Mouse (Mus musculus) heart, adult 9 months (tissue): Measurements from ENCODE around the gene Fcamr.

ENCODE experiments used
- DNase-seq, 2 experiments: peaks; one replicate each; pipeline ENCODE4 v3.0.0; 2022; ENCODE audit warnings: low spot score in 2 of 2

Fcamr gene

GRCm38 (mm10) chr1:130800602-130801001 lies at the start of gene Fcamr:
Fcamr (plus strand) TSS chr1:130800902.
- no peak for DNase-seq

DNA sequence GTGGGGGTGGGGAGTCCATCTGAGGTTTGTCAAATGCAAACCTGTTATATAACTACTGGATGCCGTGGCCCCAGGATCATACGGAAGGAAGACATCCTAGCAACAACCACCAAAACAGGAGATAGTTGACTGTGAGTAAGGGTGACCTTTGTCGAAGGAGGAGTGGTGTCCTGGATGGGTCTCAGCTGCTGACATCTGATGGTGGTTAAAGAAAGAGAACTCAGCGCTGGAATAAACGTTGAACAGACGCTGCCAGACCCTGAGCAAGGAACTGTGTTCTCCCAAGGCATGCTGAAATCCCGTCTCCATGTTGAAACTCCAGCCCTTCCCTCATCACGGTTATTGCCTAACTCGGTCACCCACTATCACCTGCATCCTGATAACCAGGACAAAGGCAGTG lies 41.0 kb upstream of the Fcamr start:
- DNase-seq, result no peak

GRCm38 (mm10) chr1:130761597-130761996 lies 39.1 kb upstream of the Fcamr start:
- DNase-seq, result no peak

DNA sequence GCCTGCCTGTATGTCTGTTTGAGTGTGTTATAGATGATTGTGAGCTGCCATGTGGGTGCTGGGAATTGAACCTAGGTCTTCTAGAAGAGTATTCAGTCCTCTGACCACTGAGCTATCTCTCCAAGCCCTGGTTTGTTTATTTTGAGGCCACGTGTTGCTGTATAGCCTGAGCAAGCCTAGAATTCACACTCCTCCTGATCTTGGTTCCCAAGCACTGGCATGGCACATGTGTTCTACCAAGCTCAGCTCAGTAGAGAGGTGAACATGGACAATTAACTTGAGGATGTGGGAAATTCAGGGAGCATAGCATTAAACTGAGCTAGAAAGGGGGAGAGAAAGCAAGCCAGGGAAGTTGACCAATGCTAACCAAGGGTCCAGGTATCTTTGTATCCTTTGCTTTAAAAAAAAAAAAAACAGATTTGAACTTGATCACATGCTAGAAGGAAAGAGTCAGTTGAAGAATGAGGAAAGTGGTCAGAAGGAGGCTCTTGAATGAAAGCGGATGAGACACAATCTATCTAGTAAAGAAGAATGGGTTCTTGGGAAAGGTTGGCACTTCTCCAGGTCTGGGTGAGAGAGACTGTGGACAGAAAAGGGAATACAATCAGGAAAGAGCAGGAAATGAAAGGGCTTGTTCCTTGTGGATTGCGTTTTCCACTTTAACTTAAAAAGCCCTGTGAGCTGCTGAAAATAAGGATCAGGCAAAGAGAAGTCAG lies 38.5 kb upstream of the Fcamr start:
- DNase-seq, result no peak

DNA sequence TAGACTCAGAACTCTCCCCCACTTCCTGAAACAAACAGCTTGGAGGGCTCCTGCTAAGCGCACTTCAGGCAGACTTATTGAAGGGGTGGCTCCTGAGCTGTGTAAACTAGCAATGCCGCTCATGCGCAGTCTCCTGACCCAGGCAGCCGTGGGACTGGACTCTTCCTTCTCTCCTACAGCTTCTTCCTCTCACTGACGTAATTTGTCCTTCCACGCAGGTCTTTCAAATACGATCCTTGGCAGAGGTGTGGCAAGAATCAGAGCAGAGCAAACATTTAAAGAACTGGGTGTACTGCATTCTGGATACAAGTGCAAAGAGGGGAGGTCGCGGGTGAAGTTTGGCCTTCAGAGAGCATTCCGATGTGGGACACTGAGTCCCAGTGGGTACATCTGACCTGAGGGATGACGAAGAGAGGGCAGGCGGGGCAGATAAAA lies 36.7 kb upstream of the Fcamr start:
- DNase-seq, result no peak

GRCm38 (mm10) chr1:130767066-130767465 lies 33.6 kb upstream of the Fcamr start:
- no peak for DNase-seq

GRCm38 (mm10) chr1:130769925-130770324 lies 30.8 kb upstream of the Fcamr start:
- no peak for DNase-seq

DNA sequence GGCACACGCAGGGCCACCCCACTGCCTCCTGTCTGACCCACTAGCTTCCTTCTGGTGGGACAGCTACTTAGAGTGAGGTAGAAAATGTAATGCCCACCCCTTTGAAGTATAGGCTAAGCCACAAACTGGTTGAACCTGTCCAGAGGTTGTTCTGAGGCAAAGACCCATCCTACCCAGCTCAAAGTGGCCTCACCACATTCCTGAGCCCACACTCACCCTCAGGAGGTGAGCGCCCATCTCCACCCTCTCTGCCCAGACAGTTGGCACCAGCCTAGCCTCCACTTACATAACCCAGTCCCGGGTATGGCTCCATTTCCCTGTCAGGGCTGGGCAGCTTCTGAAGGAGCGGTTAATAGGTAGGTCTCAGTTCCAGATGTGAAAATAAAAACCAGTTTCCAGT lies 30.2 kb upstream of the Fcamr start:
- DNase-seq, result no peak

DNA sequence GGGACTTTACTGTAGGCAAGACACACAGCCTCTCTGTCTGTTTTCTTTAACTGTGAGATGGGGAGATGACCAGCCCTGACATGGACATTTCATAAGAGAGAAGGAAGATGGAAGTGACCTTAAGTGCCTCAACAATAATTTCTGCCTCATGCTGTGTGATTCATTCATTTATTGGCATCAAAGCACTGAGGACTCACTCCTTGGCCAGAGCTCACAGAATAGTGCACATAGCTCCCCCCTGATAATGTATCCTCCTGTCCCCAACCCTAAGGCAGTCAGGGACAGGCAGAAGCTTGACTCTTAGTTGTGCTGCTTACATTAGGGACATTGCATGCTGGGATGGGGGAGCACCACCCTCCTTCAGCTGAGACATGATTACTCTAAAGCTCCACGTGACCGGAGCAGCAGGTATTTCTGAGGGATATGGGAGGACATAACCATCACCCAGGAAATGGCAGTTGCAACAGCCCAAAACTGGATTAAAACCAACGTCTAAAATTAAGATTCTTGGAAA lies 29.7 kb upstream of the Fcamr start:
- DNase-seq, result no peak

DNA sequence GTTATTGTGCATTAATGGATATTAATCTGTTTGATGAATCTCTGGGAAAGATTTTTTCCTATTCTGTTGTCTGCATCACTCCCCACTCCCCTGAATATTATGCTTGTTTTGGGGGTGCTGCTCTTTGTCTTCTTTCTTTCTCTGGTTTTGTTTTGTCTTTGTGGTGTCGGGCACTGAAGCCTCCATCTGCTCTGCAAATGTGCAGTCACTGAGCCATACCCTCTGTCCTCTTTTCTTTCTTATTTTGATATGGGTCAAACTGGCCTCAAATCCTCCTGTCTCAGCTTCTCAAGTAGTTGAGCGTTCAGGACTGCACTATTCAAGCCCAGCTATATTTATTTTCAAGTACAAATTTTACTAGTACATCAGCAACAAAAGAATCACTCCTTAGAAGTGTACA lies 25.5 kb upstream of the Fcamr start:
- no peak for DNase-seq

DNA sequence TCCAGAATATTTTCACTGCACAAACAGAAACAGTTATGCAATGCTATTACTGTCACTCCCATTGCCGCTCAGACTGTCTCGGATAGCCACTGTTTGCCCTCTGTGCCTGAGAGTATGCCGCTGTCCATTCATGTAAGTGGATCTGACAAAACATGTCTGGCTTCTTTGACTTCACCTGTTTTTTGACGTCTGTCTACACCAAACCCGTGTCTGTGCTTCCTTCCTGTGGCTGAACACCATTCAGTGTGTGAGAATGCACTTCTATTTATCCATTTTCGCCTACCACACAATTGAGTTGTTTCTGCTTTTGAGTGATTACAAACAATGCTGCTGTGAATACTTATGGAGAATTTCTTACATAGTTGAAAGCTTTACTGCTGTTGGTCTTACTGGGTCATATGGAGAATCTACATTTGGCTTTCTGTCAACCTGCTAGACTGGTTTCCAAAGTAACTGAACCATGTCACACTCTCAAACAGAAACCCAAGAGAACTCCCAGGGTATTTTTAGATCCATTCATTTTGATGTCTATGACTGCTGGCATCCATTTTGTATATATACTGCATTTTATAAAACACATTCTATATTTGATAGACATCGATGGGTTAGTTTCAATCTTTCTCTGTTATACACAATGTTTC lies 24.9 kb upstream of the Fcamr start:
- DNase-seq, result no peak

- no peak for DNase-seq
These were observed 24.1 kb upstream of the Fcamr start for GRCm38 (mm10) chr1:130776645-130777044.

GRCm38 (mm10) chr1:130779867-130780266 lies 20.8 kb upstream of the Fcamr start:
- no peak for DNase-seq

GRCm38 (mm10) chr1:130784054-130784453 lies 16.6 kb upstream of the Fcamr start:
- DNase-seq, result no peak

DNA sequence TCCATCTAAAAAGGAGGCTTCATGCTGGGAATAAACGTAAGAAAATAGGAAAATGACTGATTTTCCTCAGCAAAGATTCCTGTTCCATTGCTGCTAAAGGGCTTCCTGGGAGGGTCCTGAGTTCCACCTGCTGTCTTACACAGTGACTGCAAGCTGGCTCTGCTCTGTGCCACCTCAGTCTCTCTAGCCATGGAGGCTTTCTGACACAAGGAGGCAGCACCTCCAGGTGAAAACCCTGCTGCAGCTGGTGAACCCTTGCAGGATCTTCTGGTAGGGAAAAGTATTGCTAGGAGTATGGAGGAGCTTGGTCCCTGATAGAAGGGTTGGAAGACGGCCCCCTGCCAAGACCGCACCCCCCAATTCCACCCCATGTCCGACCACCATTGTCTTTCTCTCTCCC lies 13.7 kb upstream of the Fcamr start:
- DNase-seq, result no peak

GRCm38 (mm10) chr1:130789512-130790451 lies 10.9 kb upstream of the Fcamr start:
- no peak for DNase-seq

- DNase-seq, result no peak
These were observed 5.4 kb upstream of the Fcamr start for GRCm38 (mm10) chr1:130795331-130795730.

- DNase-seq, result peak in 1 of 2 experiments; percentile 4
These were observed 3.6 kb upstream of the Fcamr start for GRCm38 (mm10) chr1:130796967-130797684.

GRCm38 (mm10) chr1:130798037-130798436 lies 2.7 kb upstream of the Fcamr start:
- DNase-seq, result no peak

DNA sequence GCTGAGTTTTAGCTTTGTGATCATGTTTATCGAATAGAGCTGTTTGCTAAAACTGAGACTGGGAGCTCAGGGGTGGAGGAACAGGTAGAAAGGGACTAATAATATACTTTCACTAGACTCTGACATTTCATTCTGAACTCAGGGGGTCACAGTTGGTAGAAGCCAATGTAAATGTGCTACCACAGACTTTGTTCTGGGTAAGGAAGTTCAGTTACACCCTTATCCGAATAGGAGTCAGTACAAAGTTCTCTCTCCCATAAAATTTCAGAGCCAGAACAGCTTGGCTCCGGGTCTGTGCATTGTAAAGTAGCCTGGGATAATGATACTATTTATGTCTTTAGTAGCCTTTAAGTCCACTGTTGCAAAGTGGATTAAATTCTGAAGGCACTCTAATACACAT lies 2.2 kb upstream of the Fcamr start:
- DNase-seq, result no peak

GRCm38 (mm10) chr1:130799399-130799798 lies 1.3 kb upstream of the Fcamr start:
- DNase-seq, result no peak

GRCm38 (mm10) chr1:130801511-130801910 lies 809 bp downstream of the Fcamr start:
- no peak for DNase-seq
